In genomic region chr14:75561577-75562331, GRCm38 (mm10) we compare ENCODE assay signal across 12 mouse cellular contexts. TPM values are rescaled to one million over a fixed set of nuclear protein-coding genes. Genes with fewer than 3 reads are reported as not detected.
DNase-seq lines count a peak whose midpoint lies in the region; ATAC-seq and TF ChIP-seq lines count a peak whose summit lies in the region.
"Had no signal": no experiment of that assay in that cellular context is flagged by ENCODE, and none has a peak within 500 bp of the region (broad histone marks: within the 10 kb centered on the region; RNA-seq: fewer than 3 reads in every experiment).

No protein-coding gene starts in this region.

- WGBS in liver, embryonic 14.5 days (ENCODE audit: insufficient replicate concordance): 36% methylated on average over 9 of the region's 9 CpGs
- 43% methylated on average over 9 of the region's 9 CpGs for WGBS in liver, embryonic 11.5 days
- WGBS in kidney, postnatal 0 days: 40% methylated on average over 9 of the region's 9 CpGs

- TF ChIP-seq POLR2A in brain, embryonic 14.5 days (IDR thresholded peaks at IDR 0.05; ENCODE audit: borderline replicate concordance, extremely low read depth, insufficient read depth, insufficient read length, poor library complexity, severe bottlenecking): no peak

- H3K27me3 ChIP-seq in liver, embryonic 14.5 days (ENCODE audit: control insufficient read depth, insufficient read depth, low read length): no peaks in the 10 kb centered on the region
- no peaks in the 10 kb centered on the region for H3K27me3 ChIP-seq in liver, embryonic 11.5 days (replicated peaks; ENCODE audit: control insufficient read depth, insufficient read depth, low read length)
- H3K27me3 ChIP-seq in kidney, postnatal 0 days (ENCODE audit: insufficient read depth, low read length): no peaks in the 10 kb centered on the region
- H3K27me3 ChIP-seq: heart, embryonic 15.5 days; midbrain, embryonic 12.5 days had no signal

- no peak overlapping the region for H3K4me2 ChIP-seq in liver, embryonic 14.5 days (ENCODE audit: low read depth)
- H3K4me2 ChIP-seq in liver, embryonic 11.5 days: no peak overlapping the region
- no peak overlapping the region for H3K4me2 ChIP-seq in kidney, postnatal 0 days (ENCODE audit: low read length)
- H3K4me2 ChIP-seq: heart, embryonic 15.5 days; midbrain, embryonic 12.5 days had no signal

- H3K9me3 ChIP-seq in liver, embryonic 14.5 days (ENCODE audit: control insufficient read depth, low read length): no peaks in the 10 kb centered on the region
- no peaks in the 10 kb centered on the region for H3K9me3 ChIP-seq in liver, embryonic 11.5 days (ENCODE audit: control insufficient read depth, low read length)
- no peaks in the 10 kb centered on the region for H3K9me3 ChIP-seq in kidney, postnatal 0 days (replicated peaks; ENCODE audit: low read length)
- H3K9me3 ChIP-seq: heart, embryonic 15.5 days; midbrain, embryonic 12.5 days had no signal

- no peak for DNase-seq in gastrocnemius, adult 2 months
- DNase-seq in gastrocnemius, adult 8-10 months (ENCODE audit: low spot score in 2 of 2): no peak
- DNase-seq in liver, embryonic 14.5 days (ENCODE audit: low read depth in 3 of 3, low spot score in 3 of 3): no peak
- DNase-seq in liver, embryonic 11.5 days (ENCODE audit: low spot score): no peak
- DNase-seq in brain, embryonic 14.5 days (ENCODE audit: low read depth): no peak
- peak; percentile 39 for DNase-seq in kidney, postnatal 0 days (ENCODE audit: low spot score)
- no peak for DNase-seq in ovary, postnatal 36 days (ENCODE audit: low spot score)
- no peak for DNase-seq in urinary bladder, postnatal 4 days (ENCODE audit: low spot score in 2 of 2)

- H3K4me3 ChIP-seq in gastrocnemius, adult 2 months: no peak overlapping the region
- H3K4me3 ChIP-seq in liver, embryonic 14.5 days (ENCODE audit: insufficient read depth in 1 of 2, low read depth in 2 of 2, low read length in 2 of 2): no peak overlapping the region
- H3K4me3 ChIP-seq in liver, embryonic 11.5 days (ENCODE audit: low read depth, low read length): no peak overlapping the region
- no peak overlapping the region for H3K4me3 ChIP-seq in kidney, postnatal 0 days (replicated peaks; ENCODE audit: low read depth, low read length)
- H3K4me3 ChIP-seq: heart, embryonic 15.5 days; midbrain, embryonic 12.5 days had no signal

- intact Hi-C loops in gastrocnemius, adult 2 months (cut with DNase I): no loop called here

- H3K4me1 ChIP-seq in liver, embryonic 14.5 days (replicated peaks; ENCODE audit: control insufficient read depth in 2 of 2, insufficient read depth in 2 of 2, low read length in 1 of 2): peaks cover 0 to 2% of the 10 kb centered on the region in 2 experiments; a peak in 1 of 4 replicates
- H3K4me1 ChIP-seq in liver, embryonic 11.5 days (replicated peaks; ENCODE audit: control insufficient read depth, insufficient read depth, low read length): no peaks in the 10 kb centered on the region
- no peaks in the 10 kb centered on the region for H3K4me1 ChIP-seq in kidney, postnatal 0 days (replicated peaks; ENCODE audit: insufficient read depth, low read length)

- H3K27ac ChIP-seq in gastrocnemius, adult 2 months: no peak overlapping the region
- H3K27ac ChIP-seq in liver, embryonic 14.5 days: no peak overlapping the region
- H3K27ac ChIP-seq in liver, embryonic 11.5 days (ENCODE audit: low read depth, low read length): no peak overlapping the region
- no peak overlapping the region for H3K27ac ChIP-seq in kidney, postnatal 0 days
- H3K27ac ChIP-seq: heart, embryonic 15.5 days; midbrain, embryonic 12.5 days had no signal

- no peak for ATAC-seq in liver, embryonic 14.5 days (ENCODE audit: insufficient read depth)
- ATAC-seq in liver, embryonic 11.5 days (replicated peaks; ENCODE audit: low FRiP score): no peak
- no peak for ATAC-seq in kidney, postnatal 0 days (replicated peaks; ENCODE audit: low FRiP score, low read depth)

- peak; percentile 16; the same call in 1 of the 2 replicates for TF ChIP-seq CTCF in gastrocnemius, adult 2 months (IDR thresholded peaks at IDR 0.05)
- TF ChIP-seq CTCF in liver, embryonic 14.5 days (IDR thresholded peaks at IDR 0.05; ENCODE audit: low read depth): peak; percentile 26
- peak; percentile 45; the same call in 1 of the 2 replicates for TF ChIP-seq CTCF in brain, embryonic 14.5 days (IDR thresholded peaks at IDR 0.05; ENCODE audit: borderline replicate concordance, extremely low read depth, insufficient read depth, insufficient read length)
- TF ChIP-seq CTCF in kidney, postnatal 0 days (IDR thresholded peaks at IDR 0.05; ENCODE audit: low read depth): peak; percentile 56

- TF ChIP-seq EP300 in liver, embryonic 14.5 days (IDR thresholded peaks at IDR 0.05; ENCODE audit: low read depth): no peak

- H3K36me3 ChIP-seq in liver, embryonic 14.5 days (replicated peaks; ENCODE audit: control insufficient read depth, insufficient read depth, low read depth): no peaks in the 10 kb centered on the region
- no peaks in the 10 kb centered on the region for H3K36me3 ChIP-seq in liver, embryonic 11.5 days (ENCODE audit: control insufficient read depth, insufficient read depth, low read length)
- H3K36me3 ChIP-seq in kidney, postnatal 0 days (ENCODE audit: insufficient read depth, low read length): no peaks in the 10 kb centered on the region
- H3K36me3 ChIP-seq: heart, embryonic 15.5 days; midbrain, embryonic 12.5 days had no signal

- H3K9ac ChIP-seq in liver, embryonic 14.5 days (replicated peaks): no peak overlapping the region
- no peak overlapping the region for H3K9ac ChIP-seq in liver, embryonic 11.5 days (ENCODE audit: low read depth, low read length)
- H3K9ac ChIP-seq in kidney, postnatal 0 days (ENCODE audit: low read depth, low read length): no peak overlapping the region
- H3K9ac ChIP-seq: heart, embryonic 15.5 days; midbrain, embryonic 12.5 days had no signal

RNA-seq across cellular contexts. Expression of gene Spert, which starts 31.2 kb away (rescaled TPM):
- total RNA-seq in gastrocnemius, adult 2 months (2021): not detected
- not detected for total RNA-seq in gastrocnemius, adult 8-10 months (2022)
- polyA plus RNA-seq in liver, embryonic 14.5 days (2012; rRNA removed): not detected in 2 replicates
- polyA plus RNA-seq in liver, embryonic 14.5 days (2014; fragmentation: Nextera tagmentation; extraction: Ambion mirVana): not detected in 2 replicates
- polyA plus RNA-seq in liver, embryonic 11.5 days (2014; fragmentation: Nextera tagmentation; extraction: Ambion mirVana): not detected in 2 replicates
- not detected in 2 replicates for polyA plus RNA-seq in brain, embryonic 14.5 days (2012; rRNA removed)
- not detected in 2 replicates for polyA plus RNA-seq in kidney, postnatal 0 days (2015; fragmentation: Nextera tagmentation; extraction: Ambion mirVana)
- polyA plus RNA-seq: heart, embryonic 15.5 days; limb, embryonic 11.5 days; midbrain, embryonic 12.5 days; urinary bladder, adult 2 months had no signal
